Comparison of ENCODE assay signal across 7 mouse cellular contexts in genomic region chr3:153944335-153944990, GRCm38 (mm10). TPM values are rescaled to one million over a fixed set of nuclear protein-coding genes. Genes with fewer than 3 reads are reported as not detected.
DNase-seq lines count a peak whose midpoint lies in the region; ATAC-seq and TF ChIP-seq lines count a peak whose summit lies in the region.

Acadm (minus strand) TSS chr3:153944632.

- peak within 1 kb of the TSS; percentile 86 for H3K27ac ChIP-seq in embryonic facial prominence, embryonic 12.5 days
- peak within 1 kb of the TSS; percentile 87 for H3K27ac ChIP-seq in kidney, adult 2 months (ENCODE audit: insufficient read depth, low read depth, low read length)
- peak within 1 kb of the TSS; percentile 86 for H3K27ac ChIP-seq in limb, embryonic 12.5 days
- H3K27ac ChIP-seq in midbrain, embryonic 15.5 days = peak within 1 kb of the TSS; percentile 79
- H3K27ac ChIP-seq in spleen, adult 2 months (ENCODE audit: insufficient read depth, low read length) = peak within 1 kb of the TSS; percentile 74

- H3K27me3 ChIP-seq in embryonic facial prominence, embryonic 12.5 days = no peaks in the 10 kb centered on the region
- no peaks in the 10 kb centered on the region for H3K27me3 ChIP-seq in kidney, adult 2 months (replicated peaks; ENCODE audit: control insufficient read depth, insufficient read depth, low read length)
- H3K27me3 ChIP-seq in limb, embryonic 12.5 days = no peaks in the 10 kb centered on the region
- no peaks in the 10 kb centered on the region for H3K27me3 ChIP-seq in midbrain, embryonic 15.5 days (replicated peaks)
- H3K27me3 ChIP-seq in spleen, adult 2 months (ENCODE audit: control insufficient read depth, insufficient read depth, low read length) = no peaks in the 10 kb centered on the region

- H3K36me3 ChIP-seq in embryonic facial prominence, embryonic 12.5 days = peaks cover 14% of the 10 kb centered on the region; the same call in 1 of the 2 replicates
- H3K36me3 ChIP-seq in kidney, adult 2 months (ENCODE audit: control insufficient read depth, insufficient read depth, low read length) = peaks cover 3% of the 10 kb centered on the region
- peaks cover 9% of the 10 kb centered on the region; the same call in 1 of the 2 replicates for H3K36me3 ChIP-seq in limb, embryonic 12.5 days
- H3K36me3 ChIP-seq in midbrain, embryonic 15.5 days (replicated peaks) = no peaks in the 10 kb centered on the region
- H3K36me3 ChIP-seq in spleen, adult 2 months (ENCODE audit: control insufficient read depth, insufficient read depth, low read length) = peaks cover 4% of the 10 kb centered on the region

- DNase-seq in adrenal gland, postnatal 25 days = peak; percentile 99
- peak; percentile 99 for DNase-seq in heart, adult 18-20 months
- peak; percentile 99 for DNase-seq in kidney, adult 2 months
- peak; percentile 94 to 99 for DNase-seq in spleen, adult 2 months (ENCODE audit: low read depth in 1 of 2, low spot score in 2 of 2)

- H3K4me2 ChIP-seq in embryonic facial prominence, embryonic 12.5 days (replicated peaks) = peak within 1 kb of the TSS; percentile 56
- H3K4me2 ChIP-seq in limb, embryonic 12.5 days = peak within 1 kb of the TSS; percentile 56
- peak within 1 kb of the TSS; percentile 72 for H3K4me2 ChIP-seq in midbrain, embryonic 15.5 days

- ATAC-seq in embryonic facial prominence, embryonic 12.5 days (ENCODE audit: insufficient number of reproducible peaks, insufficient read depth, low FRiP score, low TSS enrichment) = peak; percentile 97
- ATAC-seq in limb, embryonic 12.5 days (ENCODE audit: insufficient number of reproducible peaks, insufficient read depth, low FRiP score, low TSS enrichment, low read depth) = peak; percentile 98
- ATAC-seq in midbrain, embryonic 15.5 days (replicated peaks) = peak; percentile 97

- TF ChIP-seq POLR2A in kidney, adult 2 months (IDR thresholded peaks at IDR 0.05; ENCODE audit: low read depth, low read length) = peak; percentile 91
- peak; percentile 88 for TF ChIP-seq POLR2A in spleen, adult 2 months (IDR thresholded peaks at IDR 0.05; ENCODE audit: low read depth, low read length)

- no peaks in the 10 kb centered on the region for H3K9me3 ChIP-seq in embryonic facial prominence, embryonic 12.5 days
- no peaks in the 10 kb centered on the region for H3K9me3 ChIP-seq in limb, embryonic 12.5 days
- H3K9me3 ChIP-seq in midbrain, embryonic 15.5 days = no peaks in the 10 kb centered on the region

- under 1% methylated on average over 41 of the region's 41 CpGs for WGBS in embryonic facial prominence, embryonic 12.5 days
- WGBS in kidney, adult 2 months = under 1% methylated on average over 41 of the region's 41 CpGs
- WGBS in limb, embryonic 12.5 days = under 1% methylated on average over 41 of the region's 41 CpGs
- whole genome bisulfite sequencing in midbrain, embryonic 15.5 days = under 1% methylated on average over 41 of the region's 41 CpGs
- under 1% methylated on average over 41 of the region's 41 CpGs for WGBS in spleen, adult 2 months

- H3K9ac ChIP-seq in embryonic facial prominence, embryonic 12.5 days = peak within 1 kb of the TSS; percentile 66
- peak within 1 kb of the TSS; percentile 81 for H3K9ac ChIP-seq in limb, embryonic 12.5 days (replicated peaks)
- peak within 1 kb of the TSS; percentile 70 for H3K9ac ChIP-seq in midbrain, embryonic 15.5 days

- peaks cover 8% of the 10 kb centered on the region; the same call in 1 of the 2 replicates for H3K4me1 ChIP-seq in embryonic facial prominence, embryonic 12.5 days
- peaks cover 9% of the 10 kb centered on the region for H3K4me1 ChIP-seq in kidney, adult 2 months (ENCODE audit: control insufficient read depth, insufficient read depth, low read length)
- peaks cover 10% of the 10 kb centered on the region for H3K4me1 ChIP-seq in limb, embryonic 12.5 days (replicated peaks)
- H3K4me1 ChIP-seq in midbrain, embryonic 15.5 days = peaks cover 22% of the 10 kb centered on the region
- no peaks in the 10 kb centered on the region for H3K4me1 ChIP-seq in spleen, adult 2 months (ENCODE audit: control insufficient read depth, insufficient read depth, insufficient read length)

- TF ChIP-seq CTCF in kidney, adult 2 months (conservative IDR thresholded peaks at IDR 0.05; ENCODE audit: insufficient read depth, insufficient read length, low read depth, low read length) = no peak
- TF ChIP-seq CTCF in spleen, adult 2 months (IDR thresholded peaks at IDR 0.05; ENCODE audit: extremely low read depth, insufficient read depth, insufficient read length, insufficient replicate concordance) = no peak

- peak within 1 kb of the TSS; percentile 77 for H3K4me3 ChIP-seq in embryonic facial prominence, embryonic 12.5 days
- peak within 1 kb of the TSS; percentile 76 for H3K4me3 ChIP-seq in kidney, adult 2 months (ENCODE audit: insufficient read depth, low read depth, low read length)
- H3K4me3 ChIP-seq in limb, embryonic 12.5 days (replicated peaks) = peak within 1 kb of the TSS; percentile 81
- peak within 1 kb of the TSS; percentile 81 for H3K4me3 ChIP-seq in midbrain, embryonic 15.5 days
- H3K4me3 ChIP-seq in spleen, adult 2 months (ENCODE audit: extremely low read depth, insufficient read depth, insufficient read length) = peak within 1 kb of the TSS; percentile 72

RNA-seq across cellular contexts. Expression of gene Acadm, which starts in this region (rescaled TPM):
- total RNA-seq in adrenal gland, postnatal 25 days (2021) = 686 and 739 TPM in 2 replicates
- 58.4 and 61.8 TPM in 2 replicates for polyA plus RNA-seq in embryonic facial prominence, embryonic 12.5 days (2016; fragmentation: Nextera tagmentation; extraction: Ambion mirVana)
- total RNA-seq in heart, adult 18-20 months (2021) = 1,000 to 10,000 TPM; 1,411 to 1,781 TPM
- 383 and 404 TPM in 2 replicates for polyA plus RNA-seq in kidney, adult 2 months (2012; rRNA removed)
- 53.2 and 54.4 TPM in 2 replicates for polyA plus RNA-seq in limb, embryonic 12.5 days (2016; fragmentation: Nextera tagmentation; extraction: Ambion mirVana)
- polyA plus RNA-seq in midbrain, embryonic 15.5 days (2015; fragmentation: Nextera tagmentation; extraction: Ambion mirVana) = 55.8 and 56.2 TPM in 2 replicates
- 14.9 and 15.4 TPM in 2 replicates for polyA plus RNA-seq in spleen, adult 2 months (2012; rRNA removed)

Comparison
In these comparisons a context has a peak if more than half of its experiments do, and no peak if none do; other contexts are left out.
1. Peak in every context shown above with its lines: DNase-seq, ATAC-seq, H3K4me3 ChIP-seq and H3K27ac ChIP-seq.